Comparison of ENCODE assay signal across 17 mouse cellular contexts in genomic region chr4:142776711-142777411, GRCm38 (mm10).
DNase-seq lines count a peak whose midpoint lies in the region; ATAC-seq lines count a peak whose summit lies in the region.
"Had no signal": no experiment of that assay in that cellular context is flagged by ENCODE, and none has a peak within 500 bp of the region (broad histone marks: within the 10 kb centered on the region; RNA-seq: fewer than 3 reads in every experiment).

No protein-coding gene starts in this region.

- no peaks in the 10 kb centered on the region for H3K9me3 ChIP-seq in kidney, embryonic 16.5 days (ENCODE audit: low read length)
- H3K9me3 ChIP-seq: embryonic facial prominence, embryonic 10.5 days had no signal

- ATAC-seq in kidney, embryonic 16.5 days (ENCODE audit: low FRiP score, low TSS enrichment) = no peak
- no peak for ATAC-seq in activated CD4-positive, CD25-positive, alpha-beta regulatory T cell, adult 4 months
- ATAC-seq: forebrain, embryonic 14.5 days; hindbrain, postnatal 0 days; liver, postnatal 0 days had no signal

- peak; percentile 3 for DNase-seq in kidney, adult 11 months
- DNase-seq in embryo, embryonic 11 days = peak; percentile 56
- peak; percentile 50 for DNase-seq in kidney, adult 9 months
- DNase-seq in large intestine, adult 2 months (ENCODE audit: low read depth, low spot score) = peak; percentile 40
- DNase-seq in MN1 (ENCODE audit: low spot score) = no peak
- no peak for DNase-seq in right cerebral cortex, postnatal 10 days (ENCODE audit: low spot score in 2 of 2)
- DNase-seq: adrenal gland, postnatal 14 days; cerebellum, adult 9-10 months; heart, postnatal 4 days; layer of hippocampus, adult 9-11 months; liver, postnatal 0 days; thymus, adult 18-20 months had no signal

- WGBS in kidney, embryonic 16.5 days = 15% methylated on average over 10 of the region's 10 CpGs
- WGBS in large intestine, adult 2 months = 35% methylated on average over 10 of the region's 10 CpGs

- H3K9ac ChIP-seq in kidney, embryonic 16.5 days (replicated peaks; ENCODE audit: low read length) = no peak overlapping the region
- H3K9ac ChIP-seq: liver, postnatal 0 days had no signal

- no peaks in the 10 kb centered on the region for H3K27me3 ChIP-seq in kidney, embryonic 16.5 days (ENCODE audit: insufficient read depth, low read length)

- no peak overlapping the region for H3K4me2 ChIP-seq in kidney, embryonic 16.5 days (replicated peaks; ENCODE audit: low read depth, low read length)

- H3K36me3 ChIP-seq in kidney, embryonic 16.5 days (ENCODE audit: insufficient read depth, low read length) = no peaks in the 10 kb centered on the region
- H3K36me3 ChIP-seq: embryonic facial prominence, embryonic 10.5 days had no signal

- H3K4me1 ChIP-seq in kidney, embryonic 16.5 days (ENCODE audit: insufficient read depth, low read length) = peaks cover 28% of the 10 kb centered on the region

- H3K4me3 ChIP-seq in kidney, embryonic 16.5 days (ENCODE audit: low read length) = no peak overlapping the region
- H3K4me3 ChIP-seq: embryonic facial prominence, embryonic 10.5 days had no signal

- no peak overlapping the region for H3K27ac ChIP-seq in kidney, embryonic 16.5 days (ENCODE audit: low read length)
- H3K27ac ChIP-seq: embryonic facial prominence, embryonic 10.5 days; hindbrain, postnatal 0 days had no signal

Comparison
In these comparisons a context has a peak if more than half of its experiments do, and no peak if none do; other contexts are left out.
1. DNase-seq: peak in kidney, adult 11 months (single experiment), embryo, embryonic 11 days (single experiment), kidney, adult 9 months (single experiment) and large intestine, adult 2 months (single experiment); none in MN1 (single experiment) and right cerebral cortex, postnatal 10 days (0 of 2).